Mouse (Mus musculus) activated CD4-positive, CD25-positive, alpha-beta regulatory T cell, adult 4 months (primary cell): ENCODE measurements around the gene Gmip. TPM values are rescaled to one million over a fixed set of nuclear protein-coding genes. Genes with fewer than 3 reads are reported as not detected.

Experiments
- ATAC-seq: one replicate; pipeline ENCODE4 v1.8.0; 2017
- polyA plus RNA-seq, 2 experiments: library from polyadenylated mRNA; unstranded; fragments of 100-300 nt; shearing (Covaris generic); gene quantifications; one replicate each; pipeline ENCODE4 v1.2.1; 2017

Gmip gene
- polyA plus RNA-seq, 2 experiments from 2014 or later, result 66.3 to 86.0 TPM

GRCm38 (mm10) chr8:69863387-69864020 is 55.0 kb downstream of the Gmip start:
- ATAC-seq, result no peak

- no peak for ATAC-seq
Measured at GRCm38 (mm10) chr8:69864180-69864579, 55.7 kb downstream of the Gmip start.

- no peak for ATAC-seq
Measured at GRCm38 (mm10) chr8:69867696-69868326, 59.3 kb downstream of the Gmip start.

- ATAC-seq, result no peak
Measured at GRCm38 (mm10) chr8:69870003-69870765, 61.7 kb downstream of the Gmip start.

GRCm38 (mm10) chr8:69870907-69871306 is 62.4 kb downstream of the Gmip start:
- ATAC-seq, result no peak

Other genes with a start within 250 kb of the Gmip start
- gene Zfp868, start 183.1 kb upstream of the Gmip start, polyA plus RNA-seq, result 10 to 100 TPM; 34.5 to 36.1 TPM
- gene Zfp964, start 154.2 kb upstream of the Gmip start, polyA plus RNA-seq, result under 1 TPM; 0.08 to 0.17 TPM
- 10 to 100 TPM; 33.1 to 40.6 TPM for gene Zfp869, start 98.0 kb upstream of the Gmip start, polyA plus RNA-seq
- gene Zfp963, start 58.7 kb upstream of the Gmip start, polyA plus RNA-seq, result 1 to 10 TPM; 5.3 to 8.8 TPM
- gene Gm20422, start 33.8 kb upstream of the Gmip start, polyA plus RNA-seq, result 1 to 10 TPM in 1 of 2 experiments, not detected in 1; 2.0 TPM
- gene Atp13a1, start 17.5 kb upstream of the Gmip start, polyA plus RNA-seq, result 10 to 100 TPM; 17.4 to 20.7 TPM
- 10 to 100 TPM; 15.8 to 20.6 TPM for gene Zfp866, start 17.5 kb upstream of the Gmip start, polyA plus RNA-seq
- under 1 TPM; 0.38 to 0.52 TPM for gene Lpar2, start 13.8 kb downstream of the Gmip start, polyA plus RNA-seq
- gene Pbx4, start 23.8 kb downstream of the Gmip start, polyA plus RNA-seq, result 10 to 100 TPM; 13.1 to 15.4 TPM
- not detected for gene Cilp2, start 79.0 kb downstream of the Gmip start, polyA plus RNA-seq
- gene Tssk6, start 93.5 kb downstream of the Gmip start, polyA plus RNA-seq, result not detected
- 100 to 1,000 TPM; 231 to 276 TPM for gene Ndufa13, start 93.9 kb downstream of the Gmip start, polyA plus RNA-seq
- under 1 TPM in 1 of 2 experiments, not detected in 1; 0.82 TPM for gene Yjefn3, start 94.0 kb downstream of the Gmip start, polyA plus RNA-seq
- 10 to 100 TPM; 22.9 to 25.8 TPM for gene Gatad2a, start 187.7 kb downstream of the Gmip start, polyA plus RNA-seq
- gene Mau2, start 234.1 kb downstream of the Gmip start, polyA plus RNA-seq, result 10 to 100 TPM; 36.4 to 50.1 TPM
- 10 to 100 TPM; 45.0 to 46.4 TPM for gene Sugp1, start 234.1 kb downstream of the Gmip start, polyA plus RNA-seq